Comparison of ENCODE assay signal across 13 mouse cellular contexts in the genomic region with DNA sequence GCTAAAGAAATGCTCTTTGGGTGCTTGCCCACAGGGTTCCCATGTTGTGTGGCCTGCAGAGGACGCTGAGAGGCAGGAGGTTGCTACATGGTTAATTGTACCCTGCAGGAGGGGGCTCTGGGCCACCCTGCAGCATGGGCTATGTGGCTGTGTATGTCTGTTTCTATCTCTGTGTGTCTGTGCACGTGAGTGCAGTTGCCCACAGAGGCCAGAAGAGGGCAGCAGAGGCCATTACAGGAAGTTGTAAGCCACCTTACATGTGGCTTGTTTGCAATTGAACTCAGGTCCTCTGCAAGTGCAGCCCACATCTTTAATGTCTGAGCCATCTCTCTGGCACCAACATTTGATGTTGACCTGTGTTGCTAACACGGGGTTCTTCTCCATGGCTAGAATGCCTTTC. TPM values are rescaled to one million over a fixed set of nuclear protein-coding genes. Genes with fewer than 3 reads are reported as not detected.
DNase-seq lines count a peak whose midpoint lies in the region; ATAC-seq and TF ChIP-seq lines count a peak whose summit lies in the region.
"Had no signal": no experiment of that assay in that cellular context is flagged by ENCODE, and none has a peak within 500 bp of the region (broad histone marks: within the 10 kb centered on the region; RNA-seq: fewer than 3 reads in every experiment).

No protein-coding gene starts in this region.

- 94% methylated on average over 3 of the region's 3 CpGs for WGBS in intestine, postnatal 0 days
- 94% methylated on average over 3 of the region's 3 CpGs for WGBS in intestine, embryonic 15.5 days
- 95% methylated on average over 3 of the region's 3 CpGs for WGBS in lung, embryonic 16.5 days

- no peak overlapping the region for H3K4me2 ChIP-seq in intestine, postnatal 0 days (replicated peaks; ENCODE audit: low read depth)
- no peak overlapping the region for H3K4me2 ChIP-seq in intestine, embryonic 15.5 days (replicated peaks)
- H3K4me2 ChIP-seq in lung, embryonic 16.5 days (ENCODE audit: low read depth, low read length) = no peak overlapping the region
- H3K4me2 ChIP-seq: neural tube, embryonic 15.5 days had no signal

- no peak overlapping the region for H3K4me3 ChIP-seq in intestine, postnatal 0 days (ENCODE audit: low read depth, low read length)
- H3K4me3 ChIP-seq in intestine, embryonic 15.5 days (replicated peaks) = no peak overlapping the region
- H3K4me3 ChIP-seq in lung, embryonic 16.5 days (ENCODE audit: low read length) = no peak overlapping the region
- H3K4me3 ChIP-seq: forebrain, embryonic 10.5 days; midbrain, embryonic 10.5 days; neural tube, embryonic 15.5 days had no signal

- H3K9ac ChIP-seq in intestine, postnatal 0 days (ENCODE audit: low read depth, low read length) = no peak overlapping the region
- no peak overlapping the region for H3K9ac ChIP-seq in intestine, embryonic 15.5 days
- H3K9ac ChIP-seq in lung, embryonic 16.5 days (ENCODE audit: low read length) = no peak overlapping the region
- H3K9ac ChIP-seq: neural tube, embryonic 15.5 days had no signal

- no peaks in the 10 kb centered on the region for H3K27me3 ChIP-seq in intestine, postnatal 0 days (replicated peaks; ENCODE audit: control insufficient read depth, insufficient read depth, low read length)
- H3K27me3 ChIP-seq in intestine, embryonic 15.5 days (replicated peaks) = no peaks in the 10 kb centered on the region
- no peaks in the 10 kb centered on the region for H3K27me3 ChIP-seq in lung, embryonic 16.5 days (ENCODE audit: control insufficient read depth, insufficient read depth, low read depth, low read length)
- H3K27me3 ChIP-seq: neural tube, embryonic 15.5 days had no signal

- H3K27ac ChIP-seq in intestine, postnatal 0 days (ENCODE audit: low read depth, low read length) = no peak overlapping the region
- no peak overlapping the region for H3K27ac ChIP-seq in intestine, embryonic 15.5 days
- peak overlapping the region; percentile 71 for H3K27ac ChIP-seq in lung, embryonic 16.5 days (ENCODE audit: low read length)
- H3K27ac ChIP-seq: midbrain, embryonic 10.5 days; neural tube, embryonic 15.5 days had no signal

- H3K9me3 ChIP-seq in intestine, postnatal 0 days (ENCODE audit: control insufficient read depth) = 0 out of 2 replicates have a peak, but pooled peaks cover 6% of the 10 kb centered on the region
- no peaks in the 10 kb centered on the region for H3K9me3 ChIP-seq in intestine, embryonic 15.5 days
- H3K9me3 ChIP-seq in lung, embryonic 16.5 days (ENCODE audit: control insufficient read depth, low read length) = no peaks in the 10 kb centered on the region
- H3K9me3 ChIP-seq: neural tube, embryonic 15.5 days had no signal

- TF ChIP-seq CTCF in intestine, postnatal 0 days (IDR thresholded peaks at IDR 0.05; ENCODE audit: low read depth) = peak; percentile 59

- no peaks in the 10 kb centered on the region for H3K4me1 ChIP-seq in intestine, postnatal 0 days (replicated peaks; ENCODE audit: control insufficient read depth, insufficient read depth, low read length)
- H3K4me1 ChIP-seq in intestine, embryonic 15.5 days (replicated peaks) = no peaks in the 10 kb centered on the region; the same call in 1 of the 2 replicates
- H3K4me1 ChIP-seq in lung, embryonic 16.5 days (replicated peaks; ENCODE audit: control insufficient read depth, insufficient read depth, low read length) = peaks cover 6% of the 10 kb centered on the region

- DNase-seq in lung, adult 18-20 months = no peak
- DNase-seq in ES-CJ7 (ENCODE audit: low read depth, low spot score) = peak; percentile 47
- peak; percentile 23 for DNase-seq in lung, postnatal 36 days
- no peak for DNase-seq in frontal cortex, postnatal 36 days (ENCODE audit: low spot score in 2 of 2)
- DNase-seq in thymus, postnatal 0 days (ENCODE audit: low spot score) = no peak
- DNase-seq: spleen, adult 18-20 months; thymus, postnatal 36 days had no signal

- H3K36me3 ChIP-seq in intestine, postnatal 0 days (ENCODE audit: control insufficient read depth, insufficient read depth) = no peaks in the 10 kb centered on the region
- no peaks in the 10 kb centered on the region for H3K36me3 ChIP-seq in intestine, embryonic 15.5 days
- no peaks in the 10 kb centered on the region for H3K36me3 ChIP-seq in lung, embryonic 16.5 days (ENCODE audit: control insufficient read depth, insufficient read depth, low read length)

- ATAC-seq in intestine, postnatal 0 days = no peak
- ATAC-seq in intestine, embryonic 15.5 days = no peak
- no peak for ATAC-seq in lung, embryonic 16.5 days (ENCODE audit: low read depth)

RNA-seq across cellular contexts. Expression of a gene that starts 28.7 kb away (rescaled TPM):
- 1.2 and 1.3 TPM in 2 replicates for polyA plus RNA-seq in intestine, postnatal 0 days (2015; fragmentation: Nextera tagmentation; extraction: Ambion mirVana)
- 1.1 TPM in 2 replicates for polyA plus RNA-seq in intestine, embryonic 15.5 days (2015; fragmentation: Nextera tagmentation; extraction: Ambion mirVana)
- polyA plus RNA-seq in lung, embryonic 16.5 days (2015; fragmentation: Nextera tagmentation; extraction: Ambion mirVana) = 1.1 and 1.4 TPM in 2 replicates
- polyA plus RNA-seq in thymus, postnatal 0 days (2015; fragmentation: Nextera tagmentation; extraction: Ambion mirVana) = 3.4 and 3.9 TPM in 2 replicates

RNA-seq across cellular contexts. Expression of a gene that starts 47.8 kb away (rescaled TPM):
- 7.5 and 8.0 TPM in 2 replicates for polyA plus RNA-seq in intestine, postnatal 0 days (2015; fragmentation: Nextera tagmentation; extraction: Ambion mirVana)
- polyA plus RNA-seq in intestine, embryonic 15.5 days (2015; fragmentation: Nextera tagmentation; extraction: Ambion mirVana) = 18.9 and 20.3 TPM in 2 replicates
- polyA plus RNA-seq in lung, embryonic 16.5 days (2015; fragmentation: Nextera tagmentation; extraction: Ambion mirVana) = 24.4 TPM in 2 replicates
- 22.6 and 22.7 TPM in 2 replicates for polyA plus RNA-seq in thymus, postnatal 0 days (2015; fragmentation: Nextera tagmentation; extraction: Ambion mirVana)

RNA-seq across cellular contexts. Expression of a gene that starts 50.5 kb away (rescaled TPM):
- polyA plus RNA-seq in intestine, postnatal 0 days (2015; fragmentation: Nextera tagmentation; extraction: Ambion mirVana) = 5.7 and 7.0 TPM in 2 replicates
- 18.8 and 19.4 TPM in 2 replicates for polyA plus RNA-seq in intestine, embryonic 15.5 days (2015; fragmentation: Nextera tagmentation; extraction: Ambion mirVana)
- 20.9 and 21.5 TPM in 2 replicates for polyA plus RNA-seq in lung, embryonic 16.5 days (2015; fragmentation: Nextera tagmentation; extraction: Ambion mirVana)
- polyA plus RNA-seq in thymus, postnatal 0 days (2015; fragmentation: Nextera tagmentation; extraction: Ambion mirVana) = 11.4 and 13.0 TPM in 2 replicates

Comparison
In these comparisons a context has a peak if more than half of its experiments do, and no peak if none do; other contexts are left out.
1. DNase-seq: peak in ES-CJ7 (single experiment) and lung, postnatal 36 days (single experiment); none in lung, adult 18-20 months (0 of 2), frontal cortex, postnatal 36 days (0 of 2) and thymus, postnatal 0 days (single experiment).